Mouse (Mus musculus) left cerebral cortex, postnatal 36 days (tissue): Measurements from ENCODE around the gene Ssbp2. TPM values are rescaled to one million over a fixed set of nuclear protein-coding genes. Genes with fewer than 3 reads are reported as not detected.
A peak's percentile ranks its signal among the peaks of the same experiment; 100 is the strongest.

Source experiments
- DNase-seq, 2 experiments: peaks; one replicate each; pipeline ENCODE4 v3.0.0; 2021 to 2022; ENCODE audit warnings: low spot score in 2 of 2, mixed read lengths in 1 of 2
- intact Hi-C: fragments of 180-260 bp; cut with DNase I; formaldehyde crosslinking; loops from one replicate; pipeline ENCODE4 v1.15.1; 2025
- total RNA-seq, 2 experiments: library from RNA; stranded (reverse); gene quantifications; 2 replicates each; pipeline ENCODE4 v1.2.3; 2021

Gene Ssbp2
- total RNA-seq, result 100 to 1,000 TPM; 152 to 159 TPM

- intact Hi-C loops, result loop anchor here (1.0 to 10.0 kb wide), 6 partner anchors 39 to 495 kb away; no protein-coding TSS in a partner anchor
- DNase-seq, result peak in 1 of 2 experiments; percentile 25
Measured at GRCm38 (mm10) chr13:91459896-91460620, at the start of gene Ssbp2. Gene Ssbp2, plus strand, starts transcription at chr13:91460283.

GRCm38 (mm10) chr13:91413752-91414503 is 46.2 kb upstream of the Ssbp2 start:
- DNase-seq, result no peak
- intact Hi-C loops, result no loop called here

GRCm38 (mm10) chr13:91415896-91416295 is 44.2 kb upstream of the Ssbp2 start:
- no peak for DNase-seq
- intact Hi-C loops, result no loop called here

- DNase-seq, result no peak
- intact Hi-C loops, result no loop called here
Measured at GRCm38 (mm10) chr13:91416698-91417097, 43.4 kb upstream of the Ssbp2 start.

GRCm38 (mm10) chr13:91421387-91421949 is 38.6 kb upstream of the Ssbp2 start:
- DNase-seq, result peak in 1 of 2 experiments; percentile 50
- intact Hi-C loops, result loop anchor here (1.0 to 2.0 kb wide), 2 partner anchors 39 to 49 kb away; partner anchors contain the start of gene Ssbp2

GRCm38 (mm10) chr13:91430867-91431266 is 29.2 kb upstream of the Ssbp2 start:
- no peak for DNase-seq
- intact Hi-C loops, result no loop called here

- intact Hi-C loops, result no loop called here
Measured at GRCm38 (mm10) chr13:91431392-91432355, 28.4 kb upstream of the Ssbp2 start.

GRCm38 (mm10) chr13:91433021-91433420 is 27.1 kb upstream of the Ssbp2 start:
- DNase-seq, result peak; percentile 43 to 49
- intact Hi-C loops, result no loop called here

More at GRCm38 (mm10) chr13:91431392-91432355, 28.4 kb upstream of the Ssbp2 start:
- DNase-seq, result peak in 1 of 2 experiments; percentile 16

GRCm38 (mm10) chr13:91437931-91438330 is 22.2 kb upstream of the Ssbp2 start:
- DNase-seq, result no peak

GRCm38 (mm10) chr13:91441476-91441875 is 18.6 kb upstream of the Ssbp2 start:
- no peak for DNase-seq
- intact Hi-C loops, result no loop called here

More at GRCm38 (mm10) chr13:91437931-91438330, 22.2 kb upstream of the Ssbp2 start:
- intact Hi-C loops, result no loop called here

GRCm38 (mm10) chr13:91446728-91447127 is 13.4 kb upstream of the Ssbp2 start:
- intact Hi-C loops, result no loop called here
- DNase-seq, result peak; percentile 18 to 25

- no peak for DNase-seq
- intact Hi-C loops, result no loop called here
Measured at GRCm38 (mm10) chr13:91448936-91449335, 11.1 kb upstream of the Ssbp2 start.

GRCm38 (mm10) chr13:91451405-91452166 is 8.5 kb upstream of the Ssbp2 start:
- no peak for DNase-seq
- intact Hi-C loops, result no loop called here

GRCm38 (mm10) chr13:91452269-91452668 is 7.8 kb upstream of the Ssbp2 start:
- DNase-seq, result no peak
- intact Hi-C loops, result no loop called here

- intact Hi-C loops, result no loop called here
- DNase-seq, result no peak
Measured at GRCm38 (mm10) chr13:91453236-91453635, 6.8 kb upstream of the Ssbp2 start.

- intact Hi-C loops, result no loop called here
- DNase-seq, result no peak
Measured at GRCm38 (mm10) chr13:91456041-91456440, 4.0 kb upstream of the Ssbp2 start.

- no peak for DNase-seq
- intact Hi-C loops, result no loop called here
Measured at GRCm38 (mm10) chr13:91456735-91457134, 3.3 kb upstream of the Ssbp2 start.

GRCm38 (mm10) chr13:91457974-91458373 is 2.1 kb upstream of the Ssbp2 start:
- DNase-seq, result no peak
- intact Hi-C loops, result no loop called here

- intact Hi-C loops, result no loop called here
- no peak for DNase-seq
Measured at GRCm38 (mm10) chr13:91459489-91459888, 594 bp upstream of the Ssbp2 start.
